8 mouse cellular contexts compared by ENCODE assay signal in genomic region chr17:34028501-34029149, GRCm38 (mm10). TPM values are rescaled to one million over a fixed set of nuclear protein-coding genes. Genes with fewer than 3 reads are reported as not detected.
DNase-seq lines count a peak whose midpoint lies in the region; ATAC-seq lines count a peak whose summit lies in the region.

No protein-coding gene starts in this region.

- DNase-seq in kidney, postnatal 4 days, result no peak
- DNase-seq in urinary bladder, postnatal 10 days (ENCODE audit: low spot score), result no peak
- no peak for DNase-seq in left cerebral cortex, adult 8-10 months (ENCODE audit: low spot score in 2 of 2)

- peak overlapping the region; percentile 94 for H3K4me2 ChIP-seq in kidney, embryonic 15.5 days
- peak overlapping the region; percentile 94; the same call in 1 of the 2 replicates for H3K4me2 ChIP-seq in embryonic facial prominence, embryonic 12.5 days (replicated peaks)
- peak overlapping the region; percentile 98 for H3K4me2 ChIP-seq in heart, embryonic 13.5 days
- H3K4me2 ChIP-seq in liver, embryonic 15.5 days, result peak overlapping the region; percentile 99

- peaks cover 23% of the 10 kb centered on the region for H3K36me3 ChIP-seq in kidney, embryonic 15.5 days
- peaks cover 25% of the 10 kb centered on the region for H3K36me3 ChIP-seq in embryonic facial prominence, embryonic 12.5 days
- peaks cover 27% of the 10 kb centered on the region for H3K36me3 ChIP-seq in heart, embryonic 13.5 days
- peaks cover 25% of the 10 kb centered on the region for H3K36me3 ChIP-seq in liver, embryonic 15.5 days (replicated peaks)

- WGBS in kidney, embryonic 15.5 days, result 76% methylated on average over 17 of the region's 17 CpGs
- 72% methylated on average over 17 of the region's 17 CpGs for WGBS in embryonic facial prominence, embryonic 12.5 days
- WGBS in heart, embryonic 13.5 days, result 71% methylated on average over 17 of the region's 17 CpGs
- 81% methylated on average over 17 of the region's 17 CpGs for WGBS in liver, embryonic 15.5 days (ENCODE audit: insufficient replicate concordance)

- H3K4me1 ChIP-seq in kidney, embryonic 15.5 days, result peaks cover 74% of the 10 kb centered on the region
- peaks cover 70% of the 10 kb centered on the region for H3K4me1 ChIP-seq in embryonic facial prominence, embryonic 12.5 days
- peaks cover 71% of the 10 kb centered on the region for H3K4me1 ChIP-seq in heart, embryonic 13.5 days
- peaks cover 88% of the 10 kb centered on the region for H3K4me1 ChIP-seq in liver, embryonic 15.5 days (replicated peaks)

- ATAC-seq in kidney, embryonic 15.5 days (replicated peaks; ENCODE audit: low FRiP score), result no peak
- no peak for ATAC-seq in embryonic facial prominence, embryonic 12.5 days (ENCODE audit: insufficient number of reproducible peaks, insufficient read depth, low FRiP score, low TSS enrichment)
- ATAC-seq in heart, embryonic 13.5 days (ENCODE audit: extremely low read depth, insufficient number of reproducible peaks, low FRiP score, low TSS enrichment), result no peak
- ATAC-seq in liver, embryonic 15.5 days (ENCODE audit: insufficient read depth), result no peak
- ATAC-seq in activated CD4-positive, CD25-positive, alpha-beta regulatory T cell, adult 4 months, result no peak

- no peaks in the 10 kb centered on the region for H3K9me3 ChIP-seq in kidney, embryonic 15.5 days (replicated peaks)
- no peaks in the 10 kb centered on the region for H3K9me3 ChIP-seq in embryonic facial prominence, embryonic 12.5 days
- no peaks in the 10 kb centered on the region for H3K9me3 ChIP-seq in heart, embryonic 13.5 days
- no peaks in the 10 kb centered on the region for H3K9me3 ChIP-seq in liver, embryonic 15.5 days (replicated peaks)

- no peaks in the 10 kb centered on the region for H3K27me3 ChIP-seq in kidney, embryonic 15.5 days
- H3K27me3 ChIP-seq in embryonic facial prominence, embryonic 12.5 days, result no peaks in the 10 kb centered on the region
- no peaks in the 10 kb centered on the region for H3K27me3 ChIP-seq in heart, embryonic 13.5 days (replicated peaks)
- peaks cover 3% of the 10 kb centered on the region; the same call in 1 of the 2 replicates for H3K27me3 ChIP-seq in liver, embryonic 15.5 days

- H3K4me3 ChIP-seq in kidney, embryonic 15.5 days (replicated peaks), result peak overlapping the region; percentile 90
- peak overlapping the region; percentile 62 for H3K4me3 ChIP-seq in embryonic facial prominence, embryonic 12.5 days
- peak overlapping the region; percentile 87 for H3K4me3 ChIP-seq in heart, embryonic 13.5 days
- H3K4me3 ChIP-seq in liver, embryonic 15.5 days (replicated peaks), result peak overlapping the region; percentile 75

- peak overlapping the region; percentile 86 for H3K27ac ChIP-seq in kidney, embryonic 15.5 days
- H3K27ac ChIP-seq in embryonic facial prominence, embryonic 12.5 days, result peak overlapping the region; percentile 75
- H3K27ac ChIP-seq in heart, embryonic 13.5 days (replicated peaks), result peak overlapping the region; percentile 79; the same call in 1 of the 2 replicates
- peak overlapping the region; percentile 81; the same call in 1 of the 2 replicates for H3K27ac ChIP-seq in liver, embryonic 15.5 days (replicated peaks)

- H3K9ac ChIP-seq in kidney, embryonic 15.5 days, result no peak overlapping the region
- H3K9ac ChIP-seq in embryonic facial prominence, embryonic 12.5 days, result no peak overlapping the region
- H3K9ac ChIP-seq in heart, embryonic 13.5 days, result peak overlapping the region; percentile 58; the same call in 1 of the 2 replicates
- no peak overlapping the region for H3K9ac ChIP-seq in liver, embryonic 15.5 days

RNA-seq across cellular contexts. Expression of gene H2-Ke6, which starts 0.8 kb away (rescaled TPM):
- 51.7 and 52.5 TPM in 2 replicates for polyA plus RNA-seq in kidney, embryonic 15.5 days (2015; fragmentation: Nextera tagmentation; extraction: Ambion mirVana)
- polyA plus RNA-seq in embryonic facial prominence, embryonic 12.5 days (2016; fragmentation: Nextera tagmentation; extraction: Ambion mirVana), result 52.2 and 59.5 TPM in 2 replicates
- 37.7 and 45.6 TPM in 2 replicates for polyA plus RNA-seq in heart, embryonic 13.5 days (2015; fragmentation: Nextera tagmentation; extraction: Ambion mirVana)
- polyA plus RNA-seq in liver, embryonic 15.5 days (2015; fragmentation: Nextera tagmentation; extraction: Ambion mirVana), result 30.7 and 37.0 TPM in 2 replicates
- 10 to 100 TPM; 29.3 to 35.2 TPM for polyA plus RNA-seq in activated CD4-positive, CD25-positive, alpha-beta regulatory T cell, adult 4 months (2017; shearing (Covaris generic))
- total RNA-seq in left cerebral cortex, adult 8-10 months (2022), result 10 to 100 TPM; 45.6 to 50.2 (median 46.4) TPM

RNA-seq across cellular contexts. Expression of gene Slc39a7, which starts 2.9 kb away (rescaled TPM):
- 197 and 211 TPM in 2 replicates for polyA plus RNA-seq in kidney, embryonic 15.5 days (2015; fragmentation: Nextera tagmentation; extraction: Ambion mirVana)
- polyA plus RNA-seq in embryonic facial prominence, embryonic 12.5 days (2016; fragmentation: Nextera tagmentation; extraction: Ambion mirVana), result 191 and 193 TPM in 2 replicates
- 128 and 130 TPM in 2 replicates for polyA plus RNA-seq in heart, embryonic 13.5 days (2015; fragmentation: Nextera tagmentation; extraction: Ambion mirVana)
- 56.3 and 68.5 TPM in 2 replicates for polyA plus RNA-seq in liver, embryonic 15.5 days (2015; fragmentation: Nextera tagmentation; extraction: Ambion mirVana)
- 10 to 100 TPM; 34.6 to 49.4 TPM for polyA plus RNA-seq in activated CD4-positive, CD25-positive, alpha-beta regulatory T cell, adult 4 months (2017; shearing (Covaris generic))
- total RNA-seq in left cerebral cortex, adult 8-10 months (2022), result 10 to 100 TPM; 91.2 to 98.6 (median 95.0) TPM

RNA-seq across cellular contexts. Expression of gene Rxrb, which starts 3.0 kb away (rescaled TPM):
- polyA plus RNA-seq in kidney, embryonic 15.5 days (2015; fragmentation: Nextera tagmentation; extraction: Ambion mirVana), result 50.5 and 53.0 TPM in 2 replicates
- polyA plus RNA-seq in embryonic facial prominence, embryonic 12.5 days (2016; fragmentation: Nextera tagmentation; extraction: Ambion mirVana), result 69.9 and 72.6 TPM in 2 replicates
- 28.5 and 32.4 TPM in 2 replicates for polyA plus RNA-seq in heart, embryonic 13.5 days (2015; fragmentation: Nextera tagmentation; extraction: Ambion mirVana)
- polyA plus RNA-seq in liver, embryonic 15.5 days (2015; fragmentation: Nextera tagmentation; extraction: Ambion mirVana), result 16.7 and 19.3 TPM in 2 replicates
- polyA plus RNA-seq in activated CD4-positive, CD25-positive, alpha-beta regulatory T cell, adult 4 months (2017; shearing (Covaris generic)), result 1 to 10 TPM; 7.2 to 9.0 TPM
- total RNA-seq in left cerebral cortex, adult 8-10 months (2022), result 10 to 100 TPM; 72.8 to 87.6 (median 78.1) TPM

RNA-seq across cellular contexts. Expression of gene Ring1, which starts 4.1 kb away (rescaled TPM):
- 20.3 and 21.7 TPM in 2 replicates for polyA plus RNA-seq in kidney, embryonic 15.5 days (2015; fragmentation: Nextera tagmentation; extraction: Ambion mirVana)
- 27.2 and 29.7 TPM in 2 replicates for polyA plus RNA-seq in embryonic facial prominence, embryonic 12.5 days (2016; fragmentation: Nextera tagmentation; extraction: Ambion mirVana)
- polyA plus RNA-seq in heart, embryonic 13.5 days (2015; fragmentation: Nextera tagmentation; extraction: Ambion mirVana), result 10.4 and 14.9 TPM in 2 replicates
- polyA plus RNA-seq in liver, embryonic 15.5 days (2015; fragmentation: Nextera tagmentation; extraction: Ambion mirVana), result 5.5 and 7.2 TPM in 2 replicates
- polyA plus RNA-seq in activated CD4-positive, CD25-positive, alpha-beta regulatory T cell, adult 4 months (2017; shearing (Covaris generic)), result 1 to 10 TPM; 2.2 to 3.4 TPM
- 10 to 100 TPM; 31.4 to 43.5 (median 36.1) TPM for total RNA-seq in left cerebral cortex, adult 8-10 months (2022)

RNA-seq across cellular contexts. Expression of gene Col11a2, which starts 10.6 kb away (rescaled TPM):
- 2.2 and 6.6 TPM in 2 replicates for polyA plus RNA-seq in kidney, embryonic 15.5 days (2015; fragmentation: Nextera tagmentation; extraction: Ambion mirVana)
- polyA plus RNA-seq in embryonic facial prominence, embryonic 12.5 days (2016; fragmentation: Nextera tagmentation; extraction: Ambion mirVana), result 7.2 and 14.8 TPM in 2 replicates
- polyA plus RNA-seq in heart, embryonic 13.5 days (2015; fragmentation: Nextera tagmentation; extraction: Ambion mirVana), result 0.34 and 0.64 TPM in 2 replicates
- polyA plus RNA-seq in liver, embryonic 15.5 days (2015; fragmentation: Nextera tagmentation; extraction: Ambion mirVana), result 0.59 and 0.79 TPM in 2 replicates
- polyA plus RNA-seq in activated CD4-positive, CD25-positive, alpha-beta regulatory T cell, adult 4 months (2017; shearing (Covaris generic)), result under 1 TPM; 0.07 to 0.20 TPM
- 10 to 100 TPM; 12.6 to 18.0 (median 16.8) TPM for total RNA-seq in left cerebral cortex, adult 8-10 months (2022)
